Mouse (Mus musculus) heart, adult 11 months (tissue): ENCODE measurements at regions not wholly inside any gene's neighbourhood (a gene's known extent, or its start where the extent isn't known, plus 50 kb on each side); places are given as distances from the start of the nearest gene placed in this dataset.

ENCODE experiments used
- DNase-seq: peaks from one replicate; pipeline ENCODE4 v3.0.0; 2022

DNA sequence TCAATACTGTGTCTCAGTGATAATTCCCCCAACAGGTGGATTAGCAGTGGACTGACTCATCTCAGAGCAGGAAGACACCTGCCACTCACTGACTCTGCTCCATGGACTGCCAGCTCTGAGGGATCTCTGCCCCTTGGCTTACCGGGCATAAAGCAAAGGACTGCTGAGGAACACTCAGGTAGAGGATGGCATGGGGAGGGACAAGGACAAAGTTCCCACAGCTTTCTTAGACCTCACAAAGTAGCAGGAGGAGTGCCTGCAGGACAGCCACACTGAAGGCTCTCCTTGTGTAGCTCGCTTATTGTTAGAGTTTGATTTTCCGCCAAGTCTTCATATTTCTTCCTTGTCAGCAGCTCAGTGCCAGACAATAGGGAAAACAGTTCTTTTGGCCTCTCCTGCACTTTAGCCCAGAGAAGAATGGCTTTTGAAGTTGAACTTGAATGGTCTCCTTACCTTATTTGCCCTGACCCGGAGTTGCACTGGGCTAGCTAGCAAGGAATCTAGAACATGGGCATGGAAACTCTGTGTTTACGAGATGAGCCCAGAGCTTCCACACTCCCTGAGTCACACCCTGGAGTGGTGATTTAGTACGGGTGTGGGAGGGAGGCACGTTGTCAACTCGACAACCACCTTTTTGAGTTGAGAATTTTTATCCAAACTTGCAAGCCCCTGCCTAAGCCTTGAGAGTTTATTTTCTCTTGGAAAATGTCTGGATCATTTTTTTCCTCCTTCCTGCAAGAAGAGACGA, 331.4 kb downstream of the Cog6 start:
- DNase-seq = peak; percentile 96

DNA sequence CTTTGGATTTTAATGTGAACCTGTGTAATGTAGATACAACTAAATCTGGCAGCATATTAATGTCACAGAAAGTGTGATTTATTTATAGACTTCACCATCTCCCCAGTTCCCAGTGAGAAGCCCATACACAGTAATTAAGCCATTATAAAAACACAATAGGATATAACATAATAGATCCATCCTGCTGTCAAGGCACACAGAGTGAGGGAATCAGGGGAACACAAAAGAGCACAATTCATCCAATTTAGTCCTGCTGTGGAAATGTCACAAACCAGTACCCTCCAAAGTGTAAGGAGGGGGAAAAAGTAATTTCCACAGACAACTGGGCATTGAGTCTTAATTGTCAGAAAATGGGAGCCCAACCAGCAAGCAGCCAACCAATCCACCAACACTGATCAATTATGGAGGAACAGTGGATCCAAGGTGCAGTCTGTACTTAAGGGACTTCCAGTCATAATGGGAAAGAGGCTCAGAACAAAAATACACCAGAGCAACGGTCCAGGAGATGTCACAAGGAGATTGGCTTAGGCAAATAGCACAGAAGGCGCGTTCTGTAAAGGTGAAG, 336.1 kb downstream of the Cog6 start:
- DNase-seq = peak; percentile 19

DNA sequence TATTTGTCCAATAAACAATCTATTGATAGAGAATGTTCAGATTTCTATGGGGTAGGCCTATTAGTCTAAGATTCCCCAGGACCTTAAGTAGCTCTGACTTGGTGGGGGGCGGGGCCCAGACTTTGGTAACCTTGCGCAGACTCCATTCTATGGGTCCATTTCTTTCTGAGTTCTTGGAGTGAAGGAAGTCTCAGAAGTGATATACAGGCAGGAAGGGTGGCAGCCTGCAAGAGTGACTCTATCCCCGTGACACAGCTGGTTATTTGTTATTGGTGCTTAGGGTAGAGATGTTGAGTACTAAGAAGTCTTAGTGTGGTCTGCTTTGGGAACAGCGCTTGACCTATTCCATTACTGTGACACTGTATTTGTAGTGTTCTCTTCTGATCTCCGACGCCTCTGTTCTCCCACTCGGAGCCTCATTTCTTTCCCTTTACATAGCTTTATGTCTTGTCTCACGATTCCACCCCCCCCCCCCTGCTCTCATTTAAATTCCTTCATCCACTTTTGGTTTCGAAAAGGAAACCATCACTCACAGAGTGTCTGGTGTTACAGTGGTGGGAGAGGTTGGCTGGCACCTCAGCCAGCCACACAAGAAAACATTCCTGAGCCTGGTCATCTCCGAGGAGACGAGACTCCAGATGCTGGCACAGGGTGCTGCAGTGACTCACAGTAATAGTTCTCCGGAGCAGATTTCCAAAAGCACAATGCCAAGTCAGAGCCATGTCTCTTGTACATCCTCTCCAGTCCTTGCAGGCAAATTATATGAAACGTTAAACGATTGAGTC, 340.0 kb downstream of the Cog6 start:
- peak; percentile 88 for DNase-seq

DNA sequence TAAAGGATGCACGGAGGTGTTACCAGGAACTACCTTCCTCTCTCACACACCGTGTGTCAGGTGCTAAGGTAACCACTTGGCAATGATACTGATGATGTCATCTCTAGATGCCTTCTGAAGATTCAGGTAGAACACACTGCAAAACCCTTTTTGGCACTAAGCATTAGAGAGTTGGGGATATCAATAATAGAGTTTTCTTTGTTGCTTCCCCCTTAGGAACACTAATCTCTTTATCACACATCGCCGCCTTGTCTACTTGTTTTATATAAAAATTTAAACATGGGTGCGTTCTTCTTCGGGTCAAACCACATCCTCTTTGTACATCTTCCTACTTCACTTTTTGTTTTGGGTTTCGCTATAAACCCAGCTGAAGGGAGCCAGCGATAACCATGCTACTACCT, 346.4 kb downstream of the Cog6 start:
- peak; percentile 58 for DNase-seq

DNA sequence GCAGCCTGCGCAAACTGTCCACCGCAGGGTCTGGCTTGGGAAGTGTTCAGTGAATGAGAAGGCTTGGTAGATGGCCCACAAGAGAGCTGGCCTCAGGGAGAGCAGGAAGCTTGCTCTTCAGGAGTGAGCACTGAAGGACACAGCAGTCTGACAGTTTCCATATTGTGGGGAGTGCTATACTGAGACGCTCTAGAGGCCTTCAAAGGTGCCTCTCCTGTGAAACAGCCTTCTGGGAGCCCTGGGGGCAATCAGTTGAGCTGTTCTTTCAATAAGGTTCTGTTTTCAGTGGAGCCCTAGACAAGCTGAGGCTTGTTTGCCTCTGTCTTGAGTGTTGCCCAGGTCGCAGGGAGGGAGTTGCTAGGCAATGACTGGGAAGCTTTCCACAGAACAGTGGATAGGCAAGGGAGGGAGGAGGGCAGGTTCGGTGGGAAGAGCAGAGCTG, 353.9 kb downstream of the Cog6 start:
- DNase-seq = no peak

DNA sequence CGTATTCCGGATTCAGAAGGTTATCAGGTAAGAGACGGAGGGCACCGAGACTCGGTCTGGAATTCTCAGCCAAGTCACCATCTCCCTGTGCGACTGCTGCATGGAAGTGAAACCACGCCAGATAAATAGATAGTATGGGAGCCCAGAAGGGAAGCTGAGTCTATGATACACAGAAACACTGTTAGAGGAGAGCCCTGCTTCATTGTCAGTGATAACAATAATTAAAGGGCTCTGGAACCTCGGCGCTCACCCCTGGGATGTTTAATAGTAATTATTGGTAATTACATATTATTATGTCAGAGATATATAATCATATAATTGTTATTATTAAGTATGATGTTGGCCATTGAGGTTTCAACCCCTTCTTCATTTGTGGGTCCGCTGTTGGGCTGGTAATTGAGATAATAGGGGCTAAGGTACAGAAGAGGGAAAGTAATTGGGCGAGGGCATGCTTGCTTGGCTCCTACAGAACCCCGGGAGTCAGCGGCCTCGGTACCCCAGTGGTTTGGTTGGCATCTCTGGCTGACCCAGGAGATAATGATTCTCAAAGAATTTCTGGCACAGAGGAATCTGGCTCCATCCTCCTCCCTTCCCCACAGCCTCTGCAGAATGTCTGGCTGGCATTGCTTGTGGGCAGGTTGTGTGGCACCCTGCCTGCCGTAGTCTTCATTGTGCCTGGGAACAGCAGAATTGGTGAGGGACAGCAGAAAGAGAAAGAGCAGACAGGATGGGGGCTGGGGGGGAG, 354.7 kb downstream of the Cog6 start:
- no peak for DNase-seq

DNA sequence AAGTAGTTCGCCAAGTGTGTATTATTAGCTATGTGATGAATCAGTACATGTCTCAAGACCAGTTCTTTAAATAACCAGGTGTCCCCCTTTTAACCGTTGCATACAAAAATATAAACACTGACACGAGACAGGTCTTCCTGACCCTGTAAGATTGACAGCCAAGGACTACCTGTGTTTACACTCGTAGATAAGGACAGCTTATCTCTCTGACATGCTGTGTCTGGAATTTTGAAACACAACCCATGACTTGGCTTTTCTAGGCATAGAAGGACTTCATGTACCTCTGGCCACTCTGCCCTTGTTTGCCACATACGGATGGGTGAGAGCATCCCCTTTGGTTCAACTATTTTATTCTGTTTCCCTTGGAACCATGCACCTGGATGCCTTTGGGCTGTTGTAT, 364.0 kb downstream of the Cog6 start:
- no peak for DNase-seq

DNA sequence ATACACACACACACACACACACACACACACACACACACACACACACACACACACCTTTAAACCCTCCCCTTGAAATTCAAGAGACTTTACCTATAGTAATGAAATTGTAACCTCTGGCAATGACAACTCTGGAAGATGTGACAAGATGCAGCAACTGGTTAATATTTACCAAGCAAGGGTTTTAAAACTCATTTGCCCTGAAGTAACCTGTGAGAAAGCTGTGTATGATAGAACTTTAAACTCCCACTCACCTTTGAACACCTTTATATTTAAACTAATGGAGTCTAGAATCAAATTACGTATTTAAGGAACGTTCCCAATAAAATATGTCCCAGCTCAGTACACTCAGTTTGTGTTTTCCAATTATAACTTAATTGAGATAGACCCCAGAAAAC, 364.6 kb downstream of the Cog6 start:
- no peak for DNase-seq

DNA sequence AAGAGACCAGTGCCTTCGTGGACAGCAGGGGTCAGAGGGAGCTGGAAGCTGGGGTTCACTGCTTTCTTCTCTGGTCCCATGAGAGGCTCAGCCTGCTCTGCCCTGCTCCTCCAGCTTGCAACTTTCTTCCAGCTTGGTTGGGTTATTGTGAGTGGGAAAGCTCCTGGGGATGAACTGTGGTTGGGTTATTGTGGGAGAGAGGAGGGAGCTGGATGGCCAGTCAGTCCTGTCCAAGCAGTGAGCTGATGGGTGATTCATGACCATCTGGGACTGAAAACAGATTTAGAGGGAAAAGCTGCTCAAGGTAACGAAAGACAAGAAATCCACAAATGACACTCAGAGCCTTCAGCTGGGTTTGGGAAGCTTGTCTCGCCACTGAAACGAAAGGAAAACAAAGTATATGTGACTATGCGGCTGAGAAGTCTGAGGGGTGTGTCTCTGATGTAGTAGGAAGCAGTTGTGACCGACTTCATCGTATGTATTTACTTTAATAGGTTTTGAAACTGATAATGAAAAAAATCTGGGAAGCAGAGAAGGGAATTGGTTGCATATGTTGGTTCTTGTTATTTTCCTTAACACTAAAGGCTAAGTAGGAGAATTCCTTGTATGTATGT, 365.1 kb downstream of the Cog6 start:
- DNase-seq = peak; percentile 92

DNA sequence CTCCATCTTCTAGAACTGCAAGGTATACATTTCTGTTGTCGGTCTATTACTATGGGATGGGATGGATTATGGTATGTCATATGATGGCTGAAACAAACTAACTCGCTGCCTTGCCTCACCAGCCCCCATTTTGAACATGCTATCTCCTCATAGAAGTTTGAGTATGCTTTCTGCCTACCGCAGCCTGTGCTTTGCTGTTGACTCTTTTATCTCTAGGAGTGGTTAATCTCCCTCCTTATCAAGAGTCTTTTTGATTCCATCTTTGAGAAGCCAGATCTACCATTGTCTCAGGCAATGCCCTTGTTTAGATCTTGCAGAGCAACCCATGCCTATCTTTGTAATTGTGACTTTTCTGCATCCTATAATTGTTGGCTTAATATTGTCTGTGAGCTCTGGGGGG, 367.0 kb downstream of the Cog6 start:
- no peak for DNase-seq

DNA sequence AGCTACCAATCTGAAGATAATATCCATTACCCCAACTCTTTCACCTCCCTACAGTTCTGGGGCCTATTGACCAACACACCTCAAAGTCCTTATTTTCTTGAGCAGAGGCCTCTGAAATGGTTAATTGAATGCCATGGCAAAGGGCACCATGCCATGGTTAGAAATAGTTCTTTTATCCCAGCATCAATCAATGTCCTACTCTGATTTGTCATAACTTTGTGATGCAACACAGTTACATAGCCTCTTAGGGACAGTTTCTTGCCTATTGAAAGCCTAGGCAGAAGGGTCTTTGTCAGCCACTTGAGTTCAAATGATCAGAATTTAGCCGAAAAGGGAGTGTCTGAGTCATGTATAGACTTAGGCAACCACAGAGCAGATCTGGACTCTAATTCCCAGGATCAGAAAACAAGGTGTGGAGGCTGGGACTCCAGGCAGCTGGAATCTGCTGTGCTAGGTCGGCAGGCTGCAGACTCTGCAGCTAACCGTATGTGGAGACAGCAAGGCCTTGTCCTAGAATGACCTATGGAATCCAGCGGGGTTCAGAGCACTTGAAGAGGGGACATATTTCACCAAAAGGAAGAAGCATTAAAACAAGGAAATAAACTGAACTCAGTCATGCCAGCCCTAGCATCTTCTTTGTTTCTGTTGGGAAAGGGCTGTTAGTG, 368.1 kb downstream of the Cog6 start:
- no peak for DNase-seq

DNA sequence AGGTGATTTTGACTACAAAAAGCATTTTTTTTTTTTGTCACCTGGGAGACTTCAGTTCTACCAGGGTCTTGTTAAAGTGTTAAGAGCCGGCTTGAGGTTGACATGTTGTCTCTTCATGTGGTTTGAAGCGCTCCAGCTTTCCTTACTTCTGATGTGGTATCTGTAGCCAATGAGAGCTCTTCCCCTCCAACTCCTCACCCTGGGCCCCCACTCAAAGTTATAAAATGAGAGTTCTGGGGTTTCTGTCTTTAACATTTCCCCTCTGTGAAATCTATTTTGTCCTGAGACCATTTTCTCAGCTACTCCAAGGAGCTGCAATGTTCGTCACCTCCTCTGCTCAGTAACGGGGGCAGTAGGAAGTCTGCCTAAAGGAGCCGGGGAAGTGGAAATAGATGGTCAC, 369.1 kb downstream of the Cog6 start:
- no peak for DNase-seq

DNA sequence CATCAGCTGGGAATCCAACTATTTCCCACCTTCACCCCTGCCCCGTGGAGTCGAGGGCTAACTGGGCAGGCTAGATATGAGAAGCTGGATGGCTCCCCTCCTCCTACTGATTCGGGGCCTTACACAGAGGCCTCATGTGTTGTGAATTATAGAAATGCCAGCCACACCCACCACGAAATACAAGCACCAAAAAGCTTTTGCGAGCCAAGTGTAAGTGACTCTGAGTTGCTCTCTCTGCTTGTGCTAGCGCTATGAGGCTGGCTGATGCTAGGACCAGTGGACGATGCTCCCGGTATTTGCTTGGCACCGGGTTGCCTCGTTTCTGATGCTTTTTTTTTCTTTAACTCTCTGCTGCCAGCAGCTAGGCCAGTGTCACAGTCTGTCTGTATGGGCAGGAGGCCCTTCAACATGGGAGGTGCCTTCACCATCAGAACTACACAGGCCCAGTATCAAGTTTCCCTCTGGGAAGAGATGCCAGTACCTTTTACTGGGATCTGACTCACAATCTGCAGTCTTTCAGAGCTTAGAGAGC, 369.8 kb downstream of the Cog6 start:
- DNase-seq = no peak

DNA sequence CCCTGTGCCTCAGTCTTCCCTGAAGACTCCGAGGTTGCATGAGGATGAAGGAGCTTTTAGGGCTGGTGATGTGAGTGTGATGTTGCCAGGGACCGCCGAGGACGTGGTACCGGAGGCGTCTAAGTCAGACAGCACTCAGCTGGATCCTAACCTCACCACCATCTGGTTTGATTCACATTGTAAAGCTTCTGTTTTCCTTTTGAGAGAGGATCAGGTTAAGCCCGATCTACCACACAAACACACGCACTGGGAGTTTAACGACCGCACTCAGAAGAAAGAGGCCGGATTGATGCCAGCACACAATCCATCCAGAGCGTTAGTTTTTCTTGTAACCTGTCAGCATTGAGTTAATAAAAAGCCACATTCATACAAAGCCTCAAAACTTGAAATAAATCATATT, 371.9 kb downstream of the Cog6 start:
- DNase-seq = no peak

DNA sequence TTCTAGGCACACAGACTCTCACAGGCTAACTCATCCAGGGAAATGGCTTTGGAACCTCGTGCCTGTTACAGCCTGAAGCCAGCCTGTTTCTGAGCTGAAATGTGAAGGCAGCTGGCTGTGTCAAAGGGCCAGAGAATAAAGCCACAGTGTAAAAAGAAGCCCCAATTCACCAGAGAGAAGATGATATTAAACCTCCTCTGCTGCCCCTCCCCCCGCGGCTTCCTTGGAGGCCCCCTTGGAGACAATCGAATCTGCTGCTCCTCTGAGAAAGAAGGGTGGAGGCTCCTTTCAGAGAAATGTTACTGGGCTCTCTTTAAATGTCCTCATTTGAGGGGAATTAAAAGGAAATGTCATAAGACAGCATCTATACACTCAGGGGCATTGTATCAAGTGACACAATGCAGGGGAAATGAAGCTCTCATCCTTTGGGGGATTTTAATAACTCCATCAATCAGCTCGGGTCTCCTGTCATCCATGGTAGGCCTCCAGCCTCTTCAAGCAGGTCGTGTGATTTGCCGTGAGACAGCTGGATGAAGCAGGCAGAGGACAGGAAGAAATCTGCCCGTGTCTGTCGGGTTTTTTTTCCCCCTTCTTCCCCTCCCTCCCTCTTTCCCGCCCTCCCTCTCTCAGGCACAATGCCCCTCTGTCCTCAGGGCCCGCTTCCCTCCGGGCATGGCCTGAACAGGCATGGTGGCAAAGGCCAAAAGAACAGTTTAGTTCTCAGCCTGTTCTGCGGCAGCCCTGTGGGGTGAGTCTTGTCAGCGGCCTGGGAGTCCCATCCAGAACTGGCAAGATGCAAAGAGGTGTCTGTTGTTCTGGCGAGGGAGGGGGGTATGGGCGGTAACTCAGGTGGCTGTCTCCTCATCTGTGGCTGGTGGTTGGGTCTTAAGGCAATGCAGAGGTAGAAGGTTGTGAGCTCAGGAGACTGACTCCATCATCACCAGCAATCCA, 372.6 kb downstream of the Cog6 start:
- no peak for DNase-seq

DNA sequence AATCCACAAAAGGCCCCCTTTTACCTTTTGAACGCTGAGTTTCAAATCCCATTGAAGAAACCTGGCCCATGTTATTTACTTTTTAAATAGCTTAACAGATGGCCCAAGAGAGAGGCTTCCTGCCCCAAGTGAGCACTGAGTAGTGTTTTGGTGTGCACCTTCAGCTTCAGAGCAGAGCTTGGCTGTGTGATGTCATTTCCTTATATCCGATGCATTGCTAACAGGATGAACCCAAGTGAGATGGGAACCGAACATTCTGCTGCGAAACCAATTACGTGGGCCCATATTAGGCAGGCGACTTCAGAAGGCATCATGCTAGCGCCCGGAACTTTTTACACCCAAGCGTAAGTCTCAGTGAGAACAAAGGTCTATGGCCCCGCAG, 373.2 kb downstream of the Cog6 start:
- peak; percentile 97 for DNase-seq

DNA sequence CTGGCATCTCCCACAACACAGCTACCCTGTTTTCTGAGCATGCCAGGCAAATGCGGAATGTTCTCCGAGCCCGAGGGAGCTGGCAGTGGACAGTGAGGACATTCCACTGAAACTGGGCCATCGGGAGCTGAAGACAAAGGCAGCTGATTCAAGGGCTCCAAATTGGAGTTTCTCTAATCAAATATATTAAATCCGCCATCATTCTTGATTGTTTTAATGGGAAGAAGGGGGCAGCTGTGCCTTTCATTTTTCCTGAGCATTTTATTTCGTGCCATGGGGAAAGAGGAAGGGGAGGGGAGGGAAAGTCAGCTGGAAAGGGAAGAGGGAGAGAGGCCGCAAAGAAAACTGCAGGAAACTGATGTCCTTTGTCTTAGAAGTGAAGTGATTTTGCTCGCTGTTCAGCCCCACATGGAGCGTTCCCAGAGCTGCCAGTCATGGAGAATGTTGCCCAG, 373.9 kb downstream of the Cog6 start:
- DNase-seq = no peak

DNA sequence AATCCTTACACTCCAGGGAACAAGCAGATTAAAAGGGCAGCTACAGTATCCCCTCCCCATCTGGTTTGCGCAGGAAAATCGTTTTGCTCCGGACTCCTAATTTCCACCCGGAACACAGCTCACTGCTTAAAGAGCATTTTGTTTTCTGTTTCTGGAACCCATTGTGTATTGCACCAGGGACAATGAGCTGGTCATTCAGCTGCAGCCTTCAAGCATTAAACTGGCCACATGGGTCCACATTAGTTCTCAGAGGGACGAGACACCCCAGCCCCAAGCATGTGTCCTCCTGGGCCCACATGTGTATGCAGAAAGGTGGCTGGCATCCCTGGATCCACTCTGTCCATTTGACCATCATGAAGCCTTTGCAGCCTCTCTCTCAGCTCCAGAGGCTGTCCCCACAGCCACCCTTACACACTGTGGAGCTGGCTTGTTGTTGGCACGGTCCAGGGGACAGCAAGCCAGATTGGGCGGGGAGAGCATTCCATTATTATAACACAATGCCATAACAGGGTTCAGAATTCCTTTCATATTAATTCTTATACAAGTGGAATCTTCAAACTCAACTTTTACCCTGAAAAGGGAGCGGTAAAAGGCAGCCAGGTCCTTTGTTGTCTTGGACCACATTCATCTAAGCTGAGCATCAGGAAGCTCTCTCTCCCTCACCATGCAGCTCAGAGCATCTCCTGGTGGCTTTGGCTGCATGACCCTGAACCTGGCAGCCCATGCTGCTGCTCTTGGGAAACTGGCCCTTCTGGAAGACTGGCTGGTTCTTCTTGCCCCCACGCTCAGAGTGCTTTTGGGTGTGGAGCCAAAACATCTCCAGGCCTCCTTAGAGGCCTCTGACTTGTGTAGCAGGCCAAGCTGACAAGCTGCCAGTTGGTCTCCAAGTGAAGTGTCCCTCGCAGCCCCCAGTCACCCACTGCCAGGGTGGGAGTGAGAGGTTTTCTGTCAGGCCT, 373.4 kb downstream of the Foxo1 start:
- DNase-seq = peak; percentile 98
